Mouse (Mus musculus): ENCODE results near the gene Stxbp6.

- TF ChIP-seq TAL1 (IDR thresholded peaks at IDR 0.05; ENCODE audit: low read length) (no peak), GATA1 (IDR thresholded peaks at IDR 0.05; ENCODE audit: low read length) (no peak)
These were observed 54.5 kb downstream of the Stxbp6 start for GRCm38 (mm10) chr12:45020018-45020417.

Measured in erythroblast, embryonic 14.5 days (primary cell).